Mouse (Mus musculus) mesoderm, embryonic 11.5 days (tissue): ENCODE results near the gene Gm3409.
"Not testable (repeated sequence)": the region's sequence is repeated elsewhere in the genome, so short reads cannot be mapped to it uniquely, and the experiment has no call there.

Experiments used
- DNase-seq: peaks from one replicate; pipeline ENCODE4 v3.0.0-alpha.2; 2012; ENCODE audit warnings: low read depth, low spot score

Gene Gm3409

DNA sequence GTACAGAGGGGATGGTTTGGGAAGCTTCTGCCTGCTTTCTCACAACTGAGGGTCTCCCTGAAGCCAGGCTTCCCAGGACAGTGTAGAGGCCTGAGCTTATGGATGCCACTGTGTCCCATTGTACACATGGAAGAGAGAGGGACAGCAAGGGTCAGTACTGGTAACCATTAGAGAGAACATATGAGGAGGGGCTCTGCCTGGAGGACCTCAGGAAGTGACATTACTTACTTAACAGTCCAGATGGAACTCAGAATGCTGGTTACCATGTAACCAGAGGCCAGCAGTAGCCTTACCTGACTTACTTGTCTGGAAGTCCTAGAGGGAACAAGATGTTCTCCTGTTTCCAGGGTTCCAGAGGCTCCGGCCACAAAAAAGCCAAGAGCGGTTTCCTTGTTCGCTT lies at the start of gene Gm3409:
TSS of gene Gm3409 (plus strand) at position 301 of the 400 bp plus-strand sequence.
- not testable (repeated sequence) for DNase-seq

DNA sequence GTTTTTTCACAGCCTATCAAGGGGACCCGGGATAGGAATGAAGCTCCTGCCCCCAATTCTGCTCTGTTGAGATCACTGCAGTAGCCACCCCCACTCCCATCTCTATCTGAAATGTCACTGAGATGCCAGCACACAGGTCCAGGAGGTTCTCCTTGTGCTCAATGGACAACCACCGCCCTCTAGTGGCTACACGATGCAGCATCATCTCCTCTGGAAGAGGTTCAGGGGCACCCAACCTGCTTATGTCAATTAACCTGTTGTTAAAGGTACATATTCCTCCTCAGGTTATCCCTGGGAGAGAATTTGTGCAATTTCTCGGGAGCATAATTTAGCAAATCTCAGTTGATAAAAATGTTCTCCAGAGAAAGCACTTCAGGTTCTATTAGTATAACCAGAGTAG lies 48.5 kb upstream of the Gm3409 start:
- DNase-seq: peak; percentile 6

DNA sequence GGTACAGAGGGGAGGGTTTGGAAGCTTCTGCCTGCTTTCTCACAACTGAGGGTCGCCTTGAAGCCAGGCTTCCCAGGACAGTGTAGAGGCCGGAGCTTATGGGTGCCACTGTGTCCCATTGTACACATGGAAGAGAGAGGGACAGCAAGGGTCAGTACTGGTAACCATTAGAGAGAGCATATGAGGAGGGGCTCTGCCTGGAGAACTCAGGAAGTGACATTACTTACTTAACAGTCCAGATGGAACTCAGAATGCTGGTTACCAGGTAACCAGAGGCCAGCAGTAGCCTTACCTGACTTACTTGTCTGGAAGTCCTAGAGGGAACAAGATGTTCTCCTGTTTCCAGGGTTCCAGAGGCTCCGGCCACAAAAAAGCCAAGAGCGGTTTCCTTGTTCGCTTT lies 46.4 kb upstream of the Gm3409 start, which contains the start of gene Gm6370:
TSS of gene Gm6370 (plus strand) at position 301 of the 400 bp plus-strand sequence.
- DNase-seq: not testable (repeated sequence)

DNA sequence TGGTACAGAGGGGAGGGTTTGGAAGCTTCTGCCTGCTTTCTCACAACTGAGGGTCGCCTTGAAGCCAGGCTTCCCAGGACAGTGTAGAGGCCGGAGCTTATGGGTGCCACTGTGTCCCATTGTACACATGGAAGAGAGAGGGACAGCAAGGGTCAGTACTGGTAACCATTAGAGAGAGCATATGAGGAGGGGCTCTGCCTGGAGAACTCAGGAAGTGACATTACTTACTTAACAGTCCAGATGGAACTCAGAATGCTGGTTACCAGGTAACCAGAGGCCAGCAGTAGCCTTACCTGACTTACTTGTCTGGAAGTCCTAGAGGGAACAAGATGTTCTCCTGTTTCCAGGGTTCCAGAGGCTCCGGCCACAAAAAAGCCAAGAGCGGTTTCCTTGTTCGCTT lies 35.3 kb upstream of the Gm3409 start, which contains the start of gene 4930449I24Rik:
TSS of gene 4930449I24Rik (plus strand) at position 301 of the 400 bp plus-strand sequence.
- DNase-seq: not testable (repeated sequence)

DNA sequence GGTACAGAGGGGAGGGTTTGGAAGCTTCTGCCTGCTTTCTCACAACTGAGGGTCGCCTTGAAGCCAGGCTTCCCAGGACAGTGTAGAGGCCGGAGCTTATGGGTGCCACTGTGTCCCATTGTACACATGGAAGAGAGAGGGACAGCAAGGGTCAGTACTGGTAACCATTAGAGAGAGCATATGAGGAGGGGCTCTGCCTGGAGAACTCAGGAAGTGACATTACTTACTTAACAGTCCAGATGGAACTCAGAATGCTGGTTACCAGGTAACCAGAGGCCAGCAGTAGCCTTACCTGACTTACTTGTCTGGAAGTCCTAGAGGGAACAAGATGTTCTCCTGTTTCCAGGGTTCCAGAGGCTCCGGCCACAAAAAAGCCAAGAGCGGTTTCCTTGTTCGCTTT lies 23.6 kb upstream of the Gm3409 start, which contains the start of gene Gm3402:
TSS of gene Gm3402 (plus strand) at position 301 of the 400 bp plus-strand sequence.
- not testable (repeated sequence) for DNase-seq

DNA sequence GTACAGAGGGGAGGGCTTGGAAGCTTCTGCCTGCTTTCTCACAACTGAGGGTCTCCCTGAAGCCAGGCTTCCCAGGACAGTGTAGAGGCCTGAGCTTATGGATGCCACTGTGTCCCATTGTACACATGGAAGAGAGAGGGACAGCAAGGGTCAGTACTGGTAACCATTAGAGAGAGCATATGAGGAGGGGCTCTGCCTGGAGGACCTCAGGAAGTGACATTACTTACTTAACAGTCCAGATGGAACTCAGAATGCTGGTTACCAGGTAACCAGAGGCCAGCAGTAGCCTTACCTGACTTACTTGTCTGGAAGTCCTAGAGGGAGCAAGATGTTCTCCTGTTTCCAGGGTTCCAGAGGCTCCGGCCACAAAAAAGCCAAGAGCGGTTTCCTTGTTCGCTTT lies 11.9 kb upstream of the Gm3409 start, which contains the start of gene Gm3404:
TSS of gene Gm3404 (plus strand) at position 301 of the 400 bp plus-strand sequence.
- DNase-seq: not testable (repeated sequence)

DNA sequence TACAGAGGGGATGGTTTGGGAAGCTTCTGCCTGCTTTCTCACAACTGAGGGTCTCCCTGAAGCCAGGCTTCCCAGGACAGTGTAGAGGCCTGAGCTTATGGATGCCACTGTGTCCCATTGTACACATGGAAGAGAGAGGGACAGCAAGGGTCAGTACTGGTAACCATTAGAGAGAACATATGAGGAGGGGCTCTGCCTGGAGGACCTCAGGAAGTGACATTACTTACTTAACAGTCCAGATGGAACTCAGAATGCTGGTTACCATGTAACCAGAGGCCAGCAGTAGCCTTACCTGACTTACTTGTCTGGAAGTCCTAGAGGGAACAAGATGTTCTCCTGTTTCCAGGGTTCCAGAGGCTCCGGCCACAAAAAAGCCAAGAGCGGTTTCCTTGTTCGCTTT lies 18.4 kb downstream of the Gm3409 start, which contains the start of gene Gm3415:
TSS of gene Gm3415 (plus strand) at position 301 of the 400 bp plus-strand sequence.
- DNase-seq: not testable (repeated sequence)

DNA sequence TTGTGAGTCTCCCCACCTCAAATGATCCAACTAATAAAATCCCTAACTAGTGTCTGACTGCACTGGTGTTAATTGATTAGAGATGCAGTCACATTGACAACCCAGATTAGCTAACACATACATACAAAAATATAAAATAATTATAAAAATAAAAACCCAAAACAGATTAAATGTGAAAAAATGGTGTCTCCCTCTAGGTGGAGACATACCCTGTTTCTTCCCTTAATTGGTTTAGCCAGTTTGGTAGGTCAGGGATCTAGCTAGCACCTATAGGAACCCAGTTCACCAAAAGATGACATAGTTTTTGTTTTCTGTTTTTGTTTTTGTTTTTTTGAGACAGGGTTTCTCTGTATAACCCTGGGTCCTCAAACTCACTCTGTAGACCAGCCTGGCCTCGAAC lies 26.8 kb downstream of the Gm3409 start:
- no peak for DNase-seq

DNA sequence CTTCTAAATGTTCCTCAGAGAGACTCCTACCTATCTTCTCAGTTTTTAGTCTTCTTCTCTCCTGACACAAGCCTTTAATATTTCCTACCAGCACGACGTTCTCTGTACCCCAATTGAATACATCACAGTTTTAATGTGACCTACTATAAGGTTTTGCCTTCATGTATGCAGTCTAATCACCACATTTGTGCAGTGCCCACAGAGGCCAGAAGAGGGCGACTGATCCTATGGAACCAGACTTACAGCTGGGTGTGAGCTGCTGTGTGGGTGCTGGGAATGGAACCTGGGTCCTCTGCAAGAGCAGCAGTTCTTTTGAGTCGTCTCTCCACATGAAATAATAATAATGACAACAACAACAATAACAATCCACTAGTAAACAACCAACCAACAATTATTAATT lies 29.6 kb downstream of the Gm3409 start:
- DNase-seq: peak; percentile 77

DNA sequence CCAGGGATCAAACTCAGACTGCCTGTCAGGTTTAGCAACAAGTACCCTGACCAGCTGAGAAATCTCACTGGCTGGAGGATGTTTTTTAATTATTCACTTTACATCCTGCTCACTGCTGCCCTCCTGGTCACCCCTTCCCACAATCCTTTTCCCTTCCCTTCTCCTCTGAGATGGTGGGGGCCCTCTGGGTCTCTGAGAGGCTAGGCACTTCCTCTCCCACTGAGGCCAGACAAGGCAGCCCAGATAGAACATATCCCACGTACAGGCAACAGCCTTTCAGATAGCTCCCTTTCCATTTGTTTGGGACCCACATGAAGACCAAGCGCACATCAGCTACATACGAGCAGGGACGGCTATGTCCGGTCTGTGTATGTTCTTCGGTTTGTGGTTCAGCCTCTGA lies 32.7 kb downstream of the Gm3409 start:
- DNase-seq: not testable (repeated sequence)

DNA sequence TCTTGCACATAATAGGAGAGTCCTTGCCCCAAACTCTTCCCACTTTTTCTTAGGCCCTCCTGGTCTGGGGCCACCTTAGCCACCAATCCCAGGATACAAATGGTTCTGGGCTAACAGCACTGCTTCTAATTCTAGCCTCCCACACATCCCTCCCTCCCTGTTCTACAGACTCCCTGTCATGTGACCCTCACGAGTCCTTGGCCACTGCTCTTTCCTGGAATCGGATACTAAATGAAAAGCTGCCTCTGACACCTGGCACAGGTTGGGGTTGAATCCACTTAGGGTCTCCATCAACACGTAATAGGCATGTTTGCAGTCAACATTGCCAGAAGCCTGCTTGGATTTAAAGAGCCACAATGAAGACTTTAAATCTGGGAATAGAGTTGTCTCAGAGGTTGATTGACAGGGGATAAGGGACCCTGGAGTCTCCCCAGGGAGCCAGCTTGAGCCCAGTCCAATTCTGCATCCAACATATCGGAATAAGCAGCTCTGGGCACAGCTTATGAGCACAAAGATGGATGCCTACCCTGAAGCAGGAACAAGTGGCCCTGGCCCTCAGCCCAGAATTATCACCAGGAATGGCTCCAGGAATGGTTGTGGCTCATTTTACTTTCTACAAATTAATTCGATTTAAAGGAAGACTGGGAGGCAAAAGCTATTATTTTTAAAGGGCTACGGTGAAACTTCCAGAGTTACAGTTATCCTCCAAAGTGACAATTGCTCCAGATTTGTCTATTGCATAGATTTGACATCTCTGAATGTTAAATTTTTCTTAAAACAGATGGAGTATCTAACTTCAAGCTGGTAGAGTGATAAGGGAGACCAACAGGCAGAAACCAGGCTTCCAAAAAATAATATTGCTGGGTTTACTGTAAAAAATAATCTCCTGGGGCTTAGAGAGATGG lies 34.6 kb downstream of the Gm3409 start:
- not testable (repeated sequence) for DNase-seq

DNA sequence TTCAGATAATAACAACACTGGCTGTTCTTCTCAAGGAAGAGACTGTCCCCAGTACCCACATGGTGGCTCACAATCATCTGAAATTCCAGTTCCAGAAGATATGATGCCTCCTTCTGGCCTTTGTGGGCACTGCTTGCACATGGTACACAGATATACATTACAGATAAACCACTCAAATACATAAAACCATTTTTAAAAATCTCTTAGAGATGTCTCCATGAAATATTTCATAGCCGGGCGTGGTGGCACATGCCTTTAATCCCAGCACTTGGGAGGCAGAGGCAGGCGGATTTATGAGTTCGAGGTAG lies 35.2 kb downstream of the Gm3409 start:
- not testable (repeated sequence) for DNase-seq

DNA sequence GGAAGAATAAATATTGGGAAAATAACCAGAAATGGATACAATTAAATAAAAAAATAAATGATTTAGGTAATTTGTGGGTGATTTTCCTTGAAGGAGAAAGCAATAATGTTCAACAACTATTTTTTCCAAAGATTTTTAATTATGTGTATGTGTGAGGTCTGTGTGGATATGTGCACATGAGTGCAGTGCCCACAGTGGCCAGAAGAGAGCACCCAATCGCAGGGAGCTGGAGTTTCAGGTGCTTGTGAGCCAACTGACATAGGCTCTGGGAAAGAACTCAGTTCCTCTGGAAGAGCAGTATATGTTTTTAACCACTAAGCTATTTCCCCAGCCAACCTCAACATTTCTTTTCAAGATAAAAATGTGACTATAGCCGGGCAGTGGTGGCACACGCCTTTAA lies 39.2 kb downstream of the Gm3409 start:
- DNase-seq: no peak

DNA sequence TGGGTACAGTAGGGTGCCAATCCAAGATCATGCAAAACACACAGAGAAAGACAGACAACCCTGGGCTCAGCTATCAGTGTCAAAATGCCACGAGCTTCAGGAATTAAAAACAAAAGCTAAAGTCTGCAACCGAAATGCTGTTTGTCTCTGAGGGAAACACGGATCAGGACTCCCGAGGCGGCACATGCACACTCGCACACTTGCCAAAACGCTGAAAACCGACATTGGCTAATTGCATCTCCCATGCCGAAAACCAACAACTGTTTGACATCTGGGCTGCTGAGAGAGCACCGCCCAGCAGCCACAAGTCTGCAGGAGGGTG lies 46.7 kb downstream of the Gm3409 start:
- no peak for DNase-seq

DNA sequence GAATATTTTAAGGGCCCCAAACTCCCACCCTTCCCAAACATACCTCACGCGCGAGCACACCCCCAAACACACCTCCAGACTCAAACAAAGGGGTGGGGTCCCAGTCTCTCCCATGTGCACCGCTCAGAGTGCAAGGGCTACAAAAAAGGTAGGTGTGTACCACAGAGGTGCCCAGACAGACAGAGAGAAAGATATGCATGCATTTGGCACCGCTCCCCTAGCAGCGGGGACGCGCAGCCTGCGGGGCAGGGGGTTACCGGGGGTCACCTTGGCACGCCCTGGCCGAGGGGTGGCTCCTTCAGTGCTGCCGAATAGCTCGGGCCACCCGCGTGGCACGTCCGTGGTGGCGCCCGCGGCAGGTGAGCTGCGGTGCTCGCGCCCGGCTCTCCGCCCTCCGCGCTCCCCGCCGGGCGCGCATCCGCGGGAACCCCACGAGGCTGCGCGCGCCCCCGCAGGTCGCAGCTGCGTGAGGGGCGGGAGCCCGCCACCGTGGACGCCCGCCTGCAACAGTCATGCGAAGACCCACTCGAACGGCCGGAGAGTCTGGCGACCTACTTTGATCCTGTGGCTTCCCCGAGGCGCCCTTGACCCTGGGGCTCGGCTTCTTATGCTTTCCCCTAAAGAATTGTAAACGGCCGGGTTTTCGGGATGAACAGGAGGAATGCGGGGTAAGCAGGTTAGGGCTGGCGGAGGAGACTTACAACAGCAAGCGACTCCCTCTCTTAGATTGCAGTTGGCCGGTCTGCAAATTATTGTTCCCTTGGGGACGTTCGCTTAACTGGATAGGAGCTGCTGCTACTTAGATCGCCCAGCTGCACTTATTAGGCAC lies 47.2 kb downstream of the Gm3409 start, which contains the start of gene Gpr12:
TSS of gene Gpr12 (minus strand) at position 762 of the 829 bp plus-strand sequence.
- peak; percentile 80 for DNase-seq

DNA sequence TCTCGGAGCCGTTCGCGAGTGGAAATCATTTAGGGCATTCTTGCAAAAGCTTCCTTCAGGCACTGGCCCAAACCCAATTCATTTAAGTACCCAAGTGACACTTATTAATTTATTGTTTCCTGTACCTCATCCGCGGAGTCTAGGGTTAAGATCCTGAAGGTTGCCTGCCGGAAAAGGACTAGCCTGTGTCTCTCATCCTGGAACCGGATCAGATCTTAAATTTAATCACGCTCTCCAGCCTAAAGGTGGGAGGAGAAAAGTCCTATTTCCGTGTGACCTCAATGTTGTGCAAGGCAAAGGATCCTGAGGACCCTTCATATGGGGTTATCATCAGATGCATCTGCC lies 47.8 kb downstream of the Gm3409 start:
- no peak for DNase-seq

DNA sequence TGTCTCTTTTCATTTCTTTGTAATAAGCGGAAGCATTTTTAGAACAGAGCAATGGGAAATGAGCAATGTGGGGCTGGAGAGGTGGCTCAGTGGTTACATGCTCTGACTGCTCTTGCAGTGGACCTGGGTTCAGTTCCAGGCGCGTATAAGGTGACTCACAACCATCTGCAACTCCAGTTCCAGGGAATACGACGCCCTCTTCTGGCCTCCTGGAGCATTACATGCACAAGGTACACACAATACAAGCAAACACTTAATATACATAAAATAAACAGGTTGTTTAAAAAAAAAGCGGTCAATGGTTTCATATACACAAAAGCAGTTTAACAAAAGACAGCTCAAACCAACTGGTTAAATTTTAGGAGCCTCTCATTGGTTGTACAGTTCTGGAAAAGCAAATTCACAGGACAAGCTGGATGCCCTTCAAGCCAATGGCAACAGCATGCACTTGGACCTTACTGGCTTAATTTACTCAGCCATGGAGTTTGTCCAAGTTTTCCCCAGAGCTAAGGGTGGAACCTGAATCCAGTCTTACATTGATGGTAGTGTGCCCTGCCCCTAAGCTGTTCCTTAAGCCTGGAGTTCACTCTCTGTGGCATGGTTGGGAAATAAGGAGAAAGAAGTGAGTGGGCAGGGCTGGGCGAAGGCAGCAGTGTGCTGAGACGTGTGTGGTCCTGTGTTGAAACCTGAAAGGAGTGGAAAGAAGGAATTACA lies 49.1 kb downstream of the Gm3409 start:
- DNase-seq: no peak
